Mouse (Mus musculus): ENCODE results near the gene Med29.
A peak's percentile ranks its signal among the peaks of the same experiment; 100 is the strongest.

Med29 gene

GRCm38 (mm10) chr7:28376011-28376771, 16.3 kb downstream of the Med29 start:
- DNase-seq (ENCODE audit: low read depth, low spot score) = peak; percentile 46

- peak; percentile 91 for DNase-seq (ENCODE audit: low read depth, low spot score)
These were observed 17.2 kb downstream of the Med29 start for GRCm38 (mm10) chr7:28375176-28375921.

GRCm38 (mm10) chr7:28374647-28375046, 17.9 kb downstream of the Med29 start:
- no peak for DNase-seq (ENCODE audit: low read depth, low spot score)

DNA sequence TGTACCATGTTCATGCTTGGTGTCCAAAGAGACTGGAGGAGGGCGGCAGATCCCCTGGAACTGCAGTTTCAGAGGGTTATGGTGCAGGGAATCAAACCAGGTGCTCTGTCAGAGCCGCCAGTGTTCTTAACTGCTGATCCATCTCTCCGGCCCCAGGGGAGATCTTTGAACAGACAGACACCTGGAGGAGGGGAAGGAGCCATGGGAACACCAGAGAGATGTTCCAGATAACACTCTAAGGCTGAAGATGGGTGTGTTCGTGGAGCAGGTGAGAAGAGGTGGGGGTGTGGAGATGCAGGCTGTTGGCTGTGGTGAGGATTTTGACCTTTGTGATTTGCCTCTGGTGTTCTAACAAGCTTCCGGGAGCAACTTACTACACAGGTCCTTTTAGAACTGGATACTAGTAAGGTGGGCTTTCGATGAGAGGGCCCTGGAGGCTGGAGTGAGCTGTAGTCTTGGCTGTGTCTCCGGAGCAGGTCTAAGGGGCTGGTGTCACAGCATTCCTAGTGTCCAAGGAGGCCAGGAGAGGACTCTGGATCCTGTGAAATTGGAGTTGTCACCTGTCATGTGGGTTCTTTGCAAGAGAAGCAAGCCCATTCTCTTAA, 18.5 kb downstream of the Med29 start:
- no peak for DNase-seq (ENCODE audit: low read depth, low spot score)

GRCm38 (mm10) chr7:28373131-28373581, 19.4 kb downstream of the Med29 start:
- DNase-seq (ENCODE audit: low read depth, low spot score) = peak; percentile 89

DNA sequence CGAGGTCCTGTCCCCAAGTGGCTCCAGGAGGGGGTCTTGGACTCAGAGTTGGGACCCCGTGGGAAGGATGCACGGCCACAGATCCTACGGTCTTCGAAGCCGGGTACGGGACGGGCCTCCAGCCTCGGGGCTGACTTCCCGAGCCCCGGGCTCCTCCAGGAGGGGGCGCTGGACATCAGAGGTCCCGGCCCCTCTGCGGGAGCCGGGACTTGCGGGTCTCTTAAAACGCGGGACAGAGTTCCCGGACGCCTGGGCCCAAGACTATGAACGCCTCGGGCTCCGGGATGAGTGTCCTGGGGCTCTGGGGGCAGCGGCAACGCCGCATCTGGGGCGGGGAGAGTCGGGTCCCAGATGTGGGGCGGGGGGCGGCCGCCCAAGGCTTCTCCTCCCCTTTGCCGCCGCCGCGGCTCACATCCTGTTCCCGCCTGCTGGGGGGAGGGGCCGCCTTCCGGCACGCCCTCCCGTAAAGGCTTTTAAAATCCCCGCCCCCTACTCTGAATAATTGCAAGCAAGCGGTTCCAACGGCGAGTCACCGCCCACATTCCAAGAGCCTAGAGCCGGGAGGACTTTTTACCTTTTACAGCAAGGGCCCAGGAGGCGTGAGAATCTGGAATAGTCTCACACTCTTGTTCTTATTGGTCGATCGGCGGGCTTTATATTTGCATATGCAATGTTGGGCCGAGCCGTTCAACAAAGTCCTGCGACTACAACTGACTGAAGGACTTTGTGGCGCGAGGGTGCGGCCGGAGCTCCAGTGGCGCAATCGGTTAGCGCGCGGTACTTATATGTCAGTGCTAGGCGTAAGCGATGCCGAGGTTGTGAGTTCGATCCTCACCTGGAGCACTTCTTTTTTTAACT, 20.0 kb downstream of the Med29 start, which contains the start of gene Plekhg2:
TSS of gene Plekhg2 (minus strand) at position 349 of the 858 bp plus-strand sequence.
- peak; percentile 100 for DNase-seq (ENCODE audit: low read depth, low spot score)

DNA sequence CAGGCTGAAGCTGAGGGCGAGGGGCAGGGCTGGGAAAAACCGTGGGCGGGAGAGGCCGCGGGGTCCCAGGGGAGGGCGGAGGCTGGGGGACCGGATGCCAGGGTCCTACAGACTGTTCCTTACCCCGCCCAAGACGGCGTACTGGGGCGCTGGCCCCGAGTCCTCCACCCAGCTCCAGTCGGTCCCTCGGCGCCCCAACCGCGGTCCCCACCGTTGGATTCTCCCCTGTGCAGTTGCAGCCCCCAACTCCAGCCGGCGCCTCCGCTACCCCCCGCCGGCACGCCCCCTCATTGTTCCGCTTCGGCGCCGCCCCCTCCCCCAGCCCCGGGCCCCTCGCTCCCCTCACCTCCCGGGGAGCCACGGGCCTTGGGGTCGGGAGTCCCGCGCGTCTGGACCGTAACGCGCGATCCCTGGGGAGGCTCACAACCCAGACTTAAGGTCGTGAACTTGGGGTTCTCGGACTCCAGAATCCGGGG, 21.0 kb downstream of the Med29 start:
- no peak for DNase-seq (ENCODE audit: low read depth, low spot score)

DNA sequence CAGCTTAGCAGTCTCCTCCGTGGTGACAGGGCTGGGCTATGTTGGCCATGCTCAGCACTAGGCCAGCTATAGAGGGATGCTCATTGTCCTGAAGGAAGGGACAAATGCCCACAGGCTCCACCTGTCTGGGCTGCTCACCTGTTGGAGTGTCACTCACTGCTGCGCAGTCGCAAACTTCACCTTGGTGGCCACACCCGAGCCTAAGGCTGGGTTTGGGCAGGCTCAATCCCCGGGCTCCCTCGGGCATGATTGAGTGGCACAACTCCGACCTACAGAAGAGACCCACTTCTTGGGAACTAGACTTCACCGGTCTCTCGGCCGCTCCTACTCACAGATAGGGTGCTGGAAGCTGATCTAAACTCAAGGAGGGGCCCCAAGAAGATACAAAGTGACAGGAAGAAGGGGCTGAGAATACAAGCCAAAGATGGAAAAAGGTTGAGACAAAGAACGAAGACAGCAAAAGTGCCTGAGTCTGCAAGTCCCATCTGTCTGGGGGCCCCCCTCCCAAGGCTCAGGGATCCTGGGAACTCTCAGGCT, 21.5 kb downstream of the Med29 start:
- no peak for DNase-seq (ENCODE audit: low read depth, low spot score)

DNA sequence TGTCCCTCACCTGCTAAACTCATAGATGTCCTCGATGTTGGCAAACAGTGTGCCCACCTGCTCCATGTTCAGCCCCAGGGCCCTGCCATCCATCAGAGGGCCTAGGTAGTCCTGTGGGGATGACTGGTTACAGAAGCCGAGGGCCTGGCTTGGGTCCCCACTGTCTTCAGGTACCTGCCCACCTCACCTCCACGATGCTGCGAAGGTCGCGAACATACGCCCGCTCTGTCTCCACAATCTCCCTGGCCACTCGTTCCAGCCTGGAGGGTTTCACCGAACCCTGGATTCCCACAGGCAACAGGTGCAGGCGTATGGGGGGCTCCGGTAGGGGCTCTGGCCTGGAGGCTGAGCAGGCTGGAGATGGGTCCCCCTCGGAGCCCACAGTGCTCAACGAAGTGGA, 22.5 kb downstream of the Med29 start:
- DNase-seq (ENCODE audit: low read depth, low spot score) = no peak

GRCm38 (mm10) chr7:28368276-28368920, 24.1 kb downstream of the Med29 start:
- DNase-seq (ENCODE audit: low read depth, low spot score) = no peak

DNA sequence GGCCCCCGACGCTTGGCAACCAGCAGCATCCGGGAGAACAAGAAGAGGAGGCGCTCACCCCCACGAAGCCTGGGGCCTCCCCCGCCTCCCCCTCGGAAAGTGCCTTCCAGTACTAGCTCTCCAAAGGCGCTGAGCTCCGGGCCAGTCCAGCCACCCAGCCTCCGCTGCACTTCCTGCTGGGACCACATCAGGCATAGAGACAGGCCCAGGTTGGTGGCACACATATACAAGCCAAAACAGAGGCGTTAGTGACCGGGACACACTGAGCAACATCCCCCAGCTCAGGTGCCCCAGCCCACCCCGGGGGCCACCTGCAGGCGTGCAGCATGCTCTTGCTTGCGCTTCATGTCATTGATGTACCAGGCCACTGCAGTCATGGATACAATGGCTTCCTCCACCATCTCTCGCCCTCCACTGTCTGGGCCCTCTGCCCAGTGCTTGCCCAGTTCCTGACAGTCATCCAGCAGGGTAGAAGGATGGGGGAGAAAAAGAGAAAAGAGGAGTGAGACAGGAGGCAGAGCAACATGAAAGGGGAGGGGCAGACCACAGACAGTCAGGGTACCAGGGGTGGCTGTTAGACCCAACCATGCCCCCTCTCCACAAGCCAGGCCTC, 24.7 kb downstream of the Med29 start:
- no peak for DNase-seq (ENCODE audit: low read depth, low spot score)

DNA sequence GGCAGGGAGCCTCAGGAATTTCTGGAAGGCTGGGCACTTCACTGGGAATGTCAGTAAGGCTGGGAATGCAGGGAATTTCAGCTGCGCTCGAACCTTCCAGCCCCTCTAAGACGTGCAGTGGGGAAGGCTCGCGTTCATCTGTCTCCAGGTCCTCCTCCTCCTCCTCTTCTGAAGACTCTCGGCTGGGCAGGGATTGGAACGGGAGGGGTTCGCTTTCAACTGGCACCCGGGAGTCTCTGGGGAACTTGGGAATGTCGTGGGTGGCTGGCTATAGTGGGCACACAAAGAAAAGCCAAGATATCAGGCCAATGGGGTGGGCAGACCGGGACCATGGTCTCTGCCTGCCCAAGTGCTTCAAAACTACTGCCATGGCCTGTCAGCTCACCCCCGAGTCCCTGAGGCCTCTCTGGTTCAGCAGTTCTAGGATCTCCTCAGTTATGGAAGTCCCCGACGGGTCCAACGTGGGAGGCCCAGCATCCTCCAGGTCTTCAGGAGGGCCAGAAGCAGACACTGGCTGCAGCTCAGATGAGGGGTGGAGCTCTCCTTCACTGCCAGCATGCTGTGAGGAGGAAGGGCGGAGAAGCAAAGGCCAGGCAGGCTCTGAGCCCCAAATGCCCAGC, 30.0 kb downstream of the Med29 start:
- DNase-seq (ENCODE audit: low read depth, low spot score) = no peak

- no peak for DNase-seq (ENCODE audit: low read depth, low spot score)
These were observed 30.7 kb downstream of the Med29 start for GRCm38 (mm10) chr7:28361647-28362341.

GRCm38 (mm10) chr7:28360291-28360690, 32.2 kb downstream of the Med29 start:
- DNase-seq (ENCODE audit: low read depth, low spot score) = no peak

GRCm38 (mm10) chr7:28359854-28360253, 32.7 kb downstream of the Med29 start:
- DNase-seq (ENCODE audit: low read depth, low spot score) = no peak

DNA sequence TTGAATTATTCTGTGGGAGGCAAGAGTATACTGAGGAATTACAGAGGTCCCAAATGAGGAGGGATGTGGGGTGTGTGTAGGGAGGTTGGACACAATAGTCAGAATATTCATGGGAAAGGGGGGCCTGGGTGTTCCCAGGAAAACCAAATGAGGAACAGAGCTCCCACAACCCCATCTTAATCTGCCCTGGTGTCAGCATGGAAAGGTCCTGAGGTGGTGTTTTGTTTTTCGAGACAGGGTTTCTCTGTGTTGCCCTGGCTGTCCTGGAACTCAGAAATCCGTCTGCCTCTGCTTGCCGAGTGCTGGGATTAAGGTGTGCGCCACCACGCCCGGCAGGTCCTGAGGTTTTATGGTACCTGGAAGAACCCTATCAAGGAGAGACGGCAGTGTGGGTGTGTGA, 34.1 kb downstream of the Med29 start:
- DNase-seq (ENCODE audit: low read depth, low spot score) = no peak

DNA sequence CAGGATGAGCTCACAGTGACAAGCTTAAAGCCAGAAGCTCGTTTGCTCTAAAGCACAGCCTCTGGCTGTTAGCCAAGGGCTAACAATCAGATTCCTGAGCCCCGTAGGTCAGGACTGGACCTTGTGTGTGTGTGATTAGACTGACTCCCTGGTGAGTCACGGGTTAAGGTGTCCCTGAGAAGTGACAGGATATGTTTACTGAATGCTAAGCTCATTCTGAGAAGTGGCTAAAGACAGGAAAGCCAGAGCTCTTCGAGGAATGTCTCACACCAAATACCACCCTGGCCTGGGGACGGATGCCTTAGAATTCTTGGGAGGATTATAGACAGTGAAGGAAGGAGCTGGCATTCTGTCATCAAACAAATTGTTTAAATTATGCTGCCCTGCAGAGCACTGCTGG, 34.5 kb downstream of the Med29 start:
- no peak for DNase-seq (ENCODE audit: low read depth, low spot score)

GRCm38 (mm10) chr7:28356981-28357380, 35.5 kb downstream of the Med29 start:
- peak; percentile 72 for DNase-seq (ENCODE audit: low read depth, low spot score)

DNA sequence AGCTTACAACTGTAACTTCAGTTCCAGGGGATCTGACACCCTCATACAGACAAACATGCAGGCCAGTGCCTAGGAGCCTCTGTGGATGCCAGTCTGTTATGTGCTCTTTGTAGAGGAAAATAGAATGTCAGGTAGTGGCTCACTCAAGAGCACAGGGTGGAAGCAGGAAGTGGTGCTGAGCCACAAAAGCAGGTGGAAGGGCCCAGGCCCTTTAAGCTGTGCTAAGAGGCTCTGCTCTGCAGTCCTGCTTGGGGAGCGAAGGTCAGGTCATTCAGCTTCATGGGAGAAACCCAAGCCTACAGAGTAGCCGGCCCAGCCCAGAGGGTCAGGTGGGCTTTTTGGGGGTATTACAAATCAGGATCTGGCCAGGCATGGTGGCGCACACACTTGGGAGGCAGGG, 37.3 kb downstream of the Med29 start:
- DNase-seq (ENCODE audit: low read depth, low spot score) = no peak

All from forelimb bud, embryonic 11.5 days (tissue).